Mouse (Mus musculus): Measurements from ENCODE around the gene Tssk6. TPM values are rescaled to one million over a fixed set of nuclear protein-coding genes. Genes with fewer than 3 reads are reported as not detected.

The Tssk6 gene
- polyA plus RNA-seq, 1 experiment from 2014 or later: 4.2 TPM

- no peak for ATAC-seq (ENCODE audit: insufficient number of reproducible peaks, low FRiP score, low TSS enrichment, low read depth)
- Histone ChIP-seq H3K4me3 (no peak overlapping the region), H3K36me3 (no peaks in the 10 kb centered on the region), H3K9me3 (no peaks in the 10 kb centered on the region), H3K9ac (no peak overlapping the region), H3K27ac (no peak overlapping the region), H3K4me1 (peaks cover 21% of the 10 kb centered on the region), H3K4me2 (no peak overlapping the region), H3K27me3 (peaks cover 45% of the 10 kb centered on the region)
- WGBS: 37% methylated on average over 10 of the region's 10 CpGs
Measured at GRCm38 (mm10) chr8:69876097-69876496, 25.9 kb upstream of the Tssk6 start.

GRCm38 (mm10) chr8:69876967-69877366 is 25.0 kb upstream of the Tssk6 start:
- H3K36me3 ChIP-seq: no peaks in the 10 kb centered on the region
- peaks cover 54% of the 10 kb centered on the region for H3K27me3 ChIP-seq
- no peaks in the 10 kb centered on the region for H3K9me3 ChIP-seq
- H3K4me3 ChIP-seq: no peak overlapping the region
- no peak overlapping the region for H3K4me2 ChIP-seq
- WGBS: 72% methylated on average over 10 of the region's 10 CpGs
- peaks cover 30% of the 10 kb centered on the region for H3K4me1 ChIP-seq
- ATAC-seq (ENCODE audit: insufficient number of reproducible peaks, low FRiP score, low TSS enrichment, low read depth): no peak
- H3K9ac ChIP-seq: no peak overlapping the region
- no peak overlapping the region for H3K27ac ChIP-seq

GRCm38 (mm10) chr8:69877396-69877795 is 24.6 kb upstream of the Tssk6 start:
- Histone ChIP-seq H3K36me3 (no peaks in the 10 kb centered on the region), H3K9me3 (no peaks in the 10 kb centered on the region), H3K27me3 (peaks cover 58% of the 10 kb centered on the region), H3K4me1 (peaks cover 34% of the 10 kb centered on the region), H3K4me2 (no peak overlapping the region), H3K4me3 (no peak overlapping the region), H3K9ac (no peak overlapping the region), H3K27ac (no peak overlapping the region)
- ATAC-seq (ENCODE audit: insufficient number of reproducible peaks, low FRiP score, low TSS enrichment, low read depth): no peak
- 82% methylated on average over 4 of the region's 4 CpGs for WGBS

- Histone ChIP-seq H3K9me3 (no peaks in the 10 kb centered on the region), H3K4me3 (no peak overlapping the region), H3K36me3 (no peaks in the 10 kb centered on the region), H3K4me2 (no peak overlapping the region), H3K4me1 (peaks cover 40% of the 10 kb centered on the region), H3K27ac (no peak overlapping the region), H3K27me3 (peaks cover 64% of the 10 kb centered on the region), H3K9ac (no peak overlapping the region)
- ATAC-seq (ENCODE audit: insufficient number of reproducible peaks, low FRiP score, low TSS enrichment, low read depth): no peak
- WGBS: 52% methylated on average over 3 of the region's 3 CpGs
Measured at GRCm38 (mm10) chr8:69877992-69878391, 24.0 kb upstream of the Tssk6 start.

GRCm38 (mm10) chr8:69879678-69880077 is 22.3 kb upstream of the Tssk6 start:
- no peak for ATAC-seq (ENCODE audit: insufficient number of reproducible peaks, low FRiP score, low TSS enrichment, low read depth)
- no peaks in the 10 kb centered on the region for H3K36me3 ChIP-seq
- H3K4me3 ChIP-seq: no peak overlapping the region
- peaks cover 81% of the 10 kb centered on the region for H3K27me3 ChIP-seq
- no peak overlapping the region for H3K27ac ChIP-seq
- H3K4me1 ChIP-seq: peaks cover 41% of the 10 kb centered on the region
- no peaks in the 10 kb centered on the region for H3K9me3 ChIP-seq
- WGBS: 60% methylated on average over 8 of the region's 8 CpGs
- H3K9ac ChIP-seq: no peak overlapping the region
- no peak overlapping the region for H3K4me2 ChIP-seq

- H3K27me3 ChIP-seq: peaks cover 92% of the 10 kb centered on the region
- no peaks in the 10 kb centered on the region for H3K9me3 ChIP-seq
- H3K4me2 ChIP-seq: peak overlapping the region; percentile 64
- peaks cover 45% of the 10 kb centered on the region for H3K4me1 ChIP-seq
- H3K9ac ChIP-seq: no peak overlapping the region
- peak overlapping the region; percentile 43 for H3K4me3 ChIP-seq
- 13% methylated on average over 37 of the region's 37 CpGs for WGBS
- no peaks in the 10 kb centered on the region for H3K36me3 ChIP-seq
- no peak for ATAC-seq (ENCODE audit: insufficient number of reproducible peaks, low FRiP score, low TSS enrichment, low read depth)
- no peak overlapping the region for H3K27ac ChIP-seq
Measured at GRCm38 (mm10) chr8:69880841-69881240, 21.1 kb upstream of the Tssk6 start.

- no peak for ATAC-seq (ENCODE audit: insufficient number of reproducible peaks, low FRiP score, low TSS enrichment, low read depth)
- peaks cover 49% of the 10 kb centered on the region for H3K4me1 ChIP-seq
- H3K36me3 ChIP-seq: no peaks in the 10 kb centered on the region
- H3K27ac ChIP-seq: no peak overlapping the region
- peaks cover 95% of the 10 kb centered on the region for H3K27me3 ChIP-seq
- peak overlapping the region; percentile 64 for H3K4me2 ChIP-seq
- no peak overlapping the region for H3K9ac ChIP-seq
- 19% methylated on average over 79 of the region's 79 CpGs for WGBS
- H3K4me3 ChIP-seq: peak overlapping the region; percentile 43
- H3K9me3 ChIP-seq: no peaks in the 10 kb centered on the region
Measured at GRCm38 (mm10) chr8:69881261-69881865, 20.6 kb upstream of the Tssk6 start.

GRCm38 (mm10) chr8:69882021-69882756 is 19.8 kb upstream of the Tssk6 start:
- Histone ChIP-seq H3K9ac (no peak overlapping the region), H3K36me3 (no peaks in the 10 kb centered on the region), H3K4me1 (peaks cover 52% of the 10 kb centered on the region), H3K27me3 (peaks cover 97% of the 10 kb centered on the region), H3K9me3 (no peaks in the 10 kb centered on the region), H3K4me3 (peak overlapping the region; percentile 43), H3K27ac (no peak overlapping the region), H3K4me2 (peak overlapping the region; percentile 64)
- ATAC-seq (ENCODE audit: insufficient number of reproducible peaks, low FRiP score, low TSS enrichment, low read depth): no peak
- WGBS: 5% methylated on average over 103 of the region's 103 CpGs

- Histone ChIP-seq H3K4me3 (peak overlapping the region; percentile 43), H3K27ac (no peak overlapping the region), H3K36me3 (no peaks in the 10 kb centered on the region), H3K4me1 (peaks cover 58% of the 10 kb centered on the region), H3K27me3 (peaks cover 99% of the 10 kb centered on the region), H3K9me3 (no peaks in the 10 kb centered on the region), H3K4me2 (peak overlapping the region; percentile 64), H3K9ac (no peak overlapping the region)
- 14% methylated on average over 52 of the region's 52 CpGs for WGBS
- no peak for ATAC-seq (ENCODE audit: insufficient number of reproducible peaks, low FRiP score, low TSS enrichment, low read depth)
Measured at GRCm38 (mm10) chr8:69882833-69883600, 19.0 kb upstream of the Tssk6 start.

- no peak overlapping the region for H3K4me2 ChIP-seq
- peaks cover 64% of the 10 kb centered on the region for H3K4me1 ChIP-seq
- ATAC-seq (ENCODE audit: insufficient number of reproducible peaks, low FRiP score, low TSS enrichment, low read depth): no peak
- H3K36me3 ChIP-seq: no peaks in the 10 kb centered on the region
- peaks cover 100% of the 10 kb centered on the region for H3K27me3 ChIP-seq
- H3K9me3 ChIP-seq: no peaks in the 10 kb centered on the region
- no peak overlapping the region for H3K27ac ChIP-seq
- 59% methylated on average over 13 of the region's 13 CpGs for WGBS
- no peak overlapping the region for H3K4me3 ChIP-seq
- no peak overlapping the region for H3K9ac ChIP-seq
Measured at GRCm38 (mm10) chr8:69884141-69884540, 17.8 kb upstream of the Tssk6 start.

GRCm38 (mm10) chr8:69887289-69888243 is 14.4 kb upstream of the Tssk6 start, which contains the start of gene Cilp2:
Cilp2 (minus strand) TSS chr8:69887687.
- WGBS: under 1% methylated on average over 60 of the region's 60 CpGs
- H3K9ac ChIP-seq: no peak within 1 kb of the TSS
- peak; percentile 11; the same call in 1 of the 2 replicates for ATAC-seq (ENCODE audit: insufficient number of reproducible peaks, low FRiP score, low TSS enrichment, low read depth)
- peaks cover 53% of the 10 kb centered on the region for H3K4me1 ChIP-seq
- no peaks in the 10 kb centered on the region for H3K9me3 ChIP-seq
- H3K27ac ChIP-seq: no peak within 1 kb of the TSS
- peak within 1 kb of the TSS; percentile 38 for H3K4me3 ChIP-seq
- H3K4me2 ChIP-seq: peak within 1 kb of the TSS; percentile 59
- 0 out of 2 replicates have a peak, but pooled peaks cover 4% of the 10 kb centered on the region for H3K36me3 ChIP-seq
- H3K27me3 ChIP-seq: peaks cover 92% of the 10 kb centered on the region
